Mouse (Mus musculus) midbrain, embryonic 13.5 days (tissue): ENCODE data around the gene AI481877. TPM values are rescaled to one million over a fixed set of nuclear protein-coding genes. Genes with fewer than 3 reads are reported as not detected.

Source experiments
- ATAC-seq: fragments of 200-750 bp; cut with Nextera tagmentation; 2 replicates; pipeline ENCODE4 v1.8.0; 2017; ENCODE audit warnings: mild to moderate bottlenecking, moderate TSS enrichment, moderate library complexity
- H3K27ac ChIP-seq: fragments of 300-500 bp; sonication (generic); 2 replicates; pipeline ENCODE4 v1.5.1; 2015; ENCODE audit warnings: inconsistent platforms, mild to moderate bottlenecking, moderate library complexity
- H3K27me3 ChIP-seq: fragments of 300-500 bp; sonication (generic); 2 replicates; pipeline ENCODE4 v1.6.1; 2015; ENCODE audit warnings: mild to moderate bottlenecking, inconsistent platforms
- H3K36me3 ChIP-seq: fragments of 300-500 bp; sonication (generic); 2 replicates; pipeline ENCODE4 v1.6.1; 2015; ENCODE audit warnings: mild to moderate bottlenecking, inconsistent platforms
- H3K4me1 ChIP-seq: fragments of 300-500 bp; sonication (generic); replicated peaks from 2 replicates; pipeline ENCODE4 v1.6.1; 2015; ENCODE audit warnings: inconsistent platforms
- H3K4me2 ChIP-seq: fragments of 300-500 bp; sonication (generic); replicated peaks from 2 replicates; pipeline ENCODE4 v1.6.1; 2015; ENCODE audit warnings: moderate library complexity, mild to moderate bottlenecking, inconsistent platforms
- H3K4me3 ChIP-seq: fragments of 300-500 bp; sonication (generic); replicated peaks from 2 replicates; pipeline ENCODE4 v1.5.1; 2015; ENCODE audit warnings: mild to moderate bottlenecking, inconsistent platforms
- H3K9ac ChIP-seq: fragments of 300-500 bp; sonication (generic); replicated peaks from 2 replicates; pipeline ENCODE4 v1.6.1; 2015; ENCODE audit warnings: mild to moderate bottlenecking, inconsistent platforms
- H3K9me3 ChIP-seq: fragments of 300-500 bp; sonication (generic); 2 replicates; pipeline ENCODE4 v1.6.1; 2016; ENCODE audit warnings: mild to moderate bottlenecking, inconsistent platforms
- WGBS: fragments of 180-500 bp; shearing (Covaris S2); methylation state at CpG from one replicate; pipeline ENCODE4 v1.1.7; 2015; 5-methylcytosine and 5-hydroxymethylcytosine counted together
- polyA plus RNA-seq: library from polyadenylated mRNA; unstranded; fragments of >200 nt; fragmentation: Nextera tagmentation; extraction: Ambion mirVana; gene quantifications from 2 replicates; pipeline ENCODE4 v1.2.1, GENCODE M21; 2015

Gene AI481877
- polyA plus RNA-seq, 1 experiment from 2014 or later: 0.04 TPM

DNA sequence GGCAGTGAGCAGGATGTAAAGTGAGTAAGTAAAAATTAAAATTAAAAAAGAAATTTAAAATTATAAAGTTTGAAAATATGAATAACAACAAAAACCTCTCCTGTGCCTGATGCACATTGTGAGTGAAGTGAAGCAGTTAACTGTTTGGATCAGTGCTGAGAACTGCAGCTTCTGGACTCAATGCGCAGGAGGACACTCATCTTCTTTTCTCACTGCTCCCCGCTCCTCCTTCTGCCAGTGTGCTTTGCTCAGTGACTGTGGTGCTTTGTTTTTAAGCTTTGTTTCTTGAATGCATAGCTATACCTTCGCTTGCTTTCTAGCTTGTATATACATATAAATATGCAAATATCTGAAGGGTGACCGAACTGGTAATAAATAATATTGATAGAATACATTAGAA lies 30.1 kb downstream of the AI481877 start:
- no peak overlapping the region for H3K4me3 ChIP-seq
- no peaks in the 10 kb centered on the region for H3K27me3 ChIP-seq
- no peaks in the 10 kb centered on the region for H3K36me3 ChIP-seq
- no peaks in the 10 kb centered on the region for H3K9me3 ChIP-seq
- H3K4me1 ChIP-seq: no peaks in the 10 kb centered on the region
- no peak overlapping the region for H3K9ac ChIP-seq
- no peak overlapping the region for H3K4me2 ChIP-seq
- ATAC-seq: no peak
- no peak overlapping the region for H3K27ac ChIP-seq
- WGBS: 85% methylated on average over 4 of the region's 4 CpGs

DNA sequence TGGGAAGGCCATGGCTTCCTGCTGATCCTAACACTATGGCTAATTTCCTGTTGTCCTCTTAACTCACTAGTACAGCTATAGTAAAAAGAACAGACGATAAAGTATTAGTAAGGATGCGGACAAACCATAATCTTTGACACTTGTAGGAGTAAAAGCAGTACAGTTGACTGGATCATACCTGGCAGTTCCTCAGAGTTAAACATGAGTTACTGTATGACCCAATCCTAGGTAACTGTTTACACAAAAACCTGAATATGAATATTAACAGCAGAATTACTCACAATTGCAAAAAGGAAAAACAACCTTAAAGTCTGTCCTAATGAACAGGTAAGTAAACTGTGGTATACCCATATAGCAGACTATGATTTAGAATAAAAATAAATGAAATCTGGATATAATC lies 30.9 kb downstream of the AI481877 start:
- 83% methylated on average over 2 of the region's 2 CpGs for WGBS
- no peak overlapping the region for H3K4me2 ChIP-seq
- no peaks in the 10 kb centered on the region for H3K9me3 ChIP-seq
- H3K9ac ChIP-seq: no peak overlapping the region
- no peaks in the 10 kb centered on the region for H3K4me1 ChIP-seq
- no peak overlapping the region for H3K4me3 ChIP-seq
- H3K36me3 ChIP-seq: no peaks in the 10 kb centered on the region
- no peak overlapping the region for H3K27ac ChIP-seq
- no peak for ATAC-seq
- no peaks in the 10 kb centered on the region for H3K27me3 ChIP-seq

DNA sequence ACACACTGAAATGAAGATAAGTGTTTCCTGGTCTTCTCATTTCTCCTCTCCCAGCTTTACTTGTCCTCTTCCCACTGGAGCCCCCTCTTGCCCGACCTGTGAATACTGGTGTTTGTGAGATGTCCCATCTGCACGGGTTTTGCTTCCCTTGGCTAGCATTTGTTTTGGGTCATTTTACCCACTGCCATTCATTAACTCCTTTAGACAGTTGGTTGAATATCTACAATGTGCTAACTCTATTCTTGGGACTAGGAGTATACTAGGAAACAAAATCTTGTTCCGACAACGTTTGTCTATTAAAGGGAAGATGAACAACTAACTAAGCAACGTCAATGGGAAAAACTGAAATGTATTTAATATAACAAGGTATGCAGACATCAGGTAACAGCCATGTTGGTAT lies 32.1 kb downstream of the AI481877 start:
- Histone ChIP-seq H3K9me3 (no peaks in the 10 kb centered on the region), H3K36me3 (no peaks in the 10 kb centered on the region), H3K4me3 (no peak overlapping the region), H3K27ac (no peak overlapping the region), H3K4me1 (no peaks in the 10 kb centered on the region), H3K9ac (no peak overlapping the region), H3K27me3 (no peaks in the 10 kb centered on the region), H3K4me2 (no peak overlapping the region)
- 83% methylated on average over 5 of the region's 5 CpGs for WGBS
- ATAC-seq: no peak

DNA sequence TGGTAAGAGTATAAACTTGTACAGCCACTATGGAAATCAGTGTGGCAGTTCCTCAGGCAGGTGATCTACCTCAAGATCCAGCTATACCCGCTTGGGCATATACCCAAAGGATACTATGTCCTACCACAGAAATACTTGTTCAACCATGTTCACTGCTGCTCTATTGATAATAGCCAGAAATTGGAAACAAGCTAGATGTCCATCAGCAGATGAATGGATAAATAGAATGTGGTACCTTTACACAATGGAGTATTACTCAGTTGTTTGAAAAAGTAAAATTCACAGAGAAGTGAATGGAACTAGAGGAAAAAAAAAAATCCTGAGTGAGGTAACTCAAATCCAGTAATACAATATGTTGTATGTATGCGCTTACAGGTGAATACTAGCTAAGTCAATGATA lies 34.6 kb downstream of the AI481877 start:
- Histone ChIP-seq H3K9me3 (no peaks in the 10 kb centered on the region), H3K4me3 (no peak overlapping the region), H3K4me1 (no peaks in the 10 kb centered on the region), H3K9ac (no peak overlapping the region), H3K4me2 (no peak overlapping the region), H3K36me3 (no peaks in the 10 kb centered on the region), H3K27me3 (no peaks in the 10 kb centered on the region), H3K27ac (no peak overlapping the region)
- WGBS: 89% methylated on average over 2 of the region's 2 CpGs
- ATAC-seq: no peak

DNA sequence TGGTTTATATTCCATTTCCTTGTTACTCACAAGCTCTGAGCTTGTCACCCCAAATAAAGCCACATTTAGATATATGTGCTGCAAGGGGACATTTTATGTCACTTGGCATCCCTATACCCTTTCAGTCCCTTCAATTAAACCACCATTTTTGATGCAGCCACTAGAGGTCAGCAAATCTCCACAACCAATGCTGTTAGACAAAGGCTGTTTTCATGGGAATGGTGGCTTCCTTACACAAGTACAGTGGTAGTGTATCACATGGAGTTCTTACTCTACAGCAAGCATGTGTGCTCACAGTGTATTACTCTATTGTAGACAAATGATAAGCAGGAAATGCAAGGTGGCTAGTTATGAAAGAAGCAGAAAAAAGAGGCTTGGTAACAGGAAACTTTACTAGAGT lies 42.4 kb downstream of the AI481877 start:
- peak; percentile 96 for ATAC-seq
- Histone ChIP-seq H3K9ac (no peak overlapping the region), H3K4me1 (no peaks in the 10 kb centered on the region), H3K27me3 (no peaks in the 10 kb centered on the region), H3K4me3 (no peak overlapping the region), H3K4me2 (no peak overlapping the region), H3K27ac (no peak overlapping the region), H3K36me3 (no peaks in the 10 kb centered on the region), H3K9me3 (no peaks in the 10 kb centered on the region)

DNA sequence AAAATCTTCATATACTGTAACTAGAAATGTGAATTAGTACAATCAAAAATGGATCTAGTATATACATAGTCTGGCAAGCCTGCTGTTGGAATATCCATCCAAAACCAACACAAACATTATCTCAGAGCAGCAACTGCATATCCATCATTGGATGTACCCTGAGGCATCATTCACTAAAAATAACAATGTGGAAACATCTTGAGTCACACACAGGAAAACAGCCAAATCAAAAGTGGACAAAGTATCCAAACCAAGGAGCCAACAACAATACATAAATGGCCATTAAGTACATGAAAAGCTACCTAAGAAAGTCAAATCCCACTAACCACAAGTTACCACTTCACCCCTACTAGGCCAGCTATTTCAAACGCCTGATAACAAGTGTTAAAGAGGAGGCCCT lies 49.4 kb downstream of the AI481877 start:
- H3K9me3 ChIP-seq: no peaks in the 10 kb centered on the region
- H3K36me3 ChIP-seq: no peaks in the 10 kb centered on the region
- no peak for ATAC-seq
- H3K4me2 ChIP-seq: no peak overlapping the region
- no peaks in the 10 kb centered on the region for H3K4me1 ChIP-seq
- no peak overlapping the region for H3K4me3 ChIP-seq
- no peak overlapping the region for H3K27ac ChIP-seq
- WGBS: 66% methylated on average over 1 of the region's 1 CpGs
- H3K27me3 ChIP-seq: no peaks in the 10 kb centered on the region
- no peak overlapping the region for H3K9ac ChIP-seq

DNA sequence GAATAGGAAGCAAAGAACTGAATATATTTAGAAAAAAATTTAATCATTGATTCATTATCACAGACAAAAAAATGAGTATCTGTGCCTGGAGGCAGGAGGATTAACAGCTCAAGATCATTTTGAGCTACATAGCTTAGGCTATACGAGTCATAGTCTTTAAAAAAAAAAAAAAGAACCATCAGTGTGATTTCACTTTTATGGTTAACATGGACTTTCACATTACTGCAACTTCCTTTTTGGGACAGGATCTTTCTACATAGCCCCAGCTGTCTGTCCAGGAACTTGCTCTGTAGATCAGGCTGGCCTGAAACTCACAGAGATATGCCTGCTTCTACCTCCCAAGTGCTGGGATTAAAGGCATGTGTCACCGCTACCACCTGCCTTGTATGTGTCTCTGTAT lies 55.4 kb downstream of the AI481877 start:
- H3K36me3 ChIP-seq: no peaks in the 10 kb centered on the region
- no peak for ATAC-seq
- no peaks in the 10 kb centered on the region for H3K9me3 ChIP-seq
- 78% methylated on average over 2 of the region's 2 CpGs for WGBS
- H3K4me1 ChIP-seq: no peaks in the 10 kb centered on the region
- H3K27ac ChIP-seq: no peak overlapping the region
- no peak overlapping the region for H3K4me3 ChIP-seq
- H3K9ac ChIP-seq: no peak overlapping the region
- H3K4me2 ChIP-seq: no peak overlapping the region
- no peaks in the 10 kb centered on the region for H3K27me3 ChIP-seq

DNA sequence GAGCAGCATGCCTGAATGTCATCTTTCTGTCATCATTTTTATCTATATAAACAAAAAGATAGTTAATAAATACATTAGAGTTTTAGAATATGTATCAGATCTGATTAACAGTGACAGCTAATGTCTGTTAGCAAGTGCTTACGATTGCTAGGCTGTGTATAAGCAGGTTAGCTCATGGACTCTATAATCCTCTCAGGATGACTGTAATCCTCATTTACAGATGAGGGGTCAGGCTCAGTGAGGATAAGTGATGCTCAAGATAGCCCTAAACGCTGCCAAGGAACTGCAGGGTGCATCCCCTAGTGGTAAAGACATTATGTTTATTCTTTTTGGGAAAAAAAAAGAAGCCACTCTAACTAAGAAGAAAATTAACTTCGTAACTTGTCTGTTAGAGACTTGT lies 69.5 kb downstream of the AI481877 start:
- Histone ChIP-seq H3K36me3 (no peaks in the 10 kb centered on the region), H3K9ac (no peak overlapping the region), H3K27me3 (no peaks in the 10 kb centered on the region), H3K4me3 (no peak overlapping the region), H3K4me1 (no peaks in the 10 kb centered on the region), H3K4me2 (no peak overlapping the region), H3K27ac (no peak overlapping the region), H3K9me3 (no peaks in the 10 kb centered on the region)
- ATAC-seq: no peak
- WGBS: 35% methylated on average over 3 of the region's 3 CpGs

DNA sequence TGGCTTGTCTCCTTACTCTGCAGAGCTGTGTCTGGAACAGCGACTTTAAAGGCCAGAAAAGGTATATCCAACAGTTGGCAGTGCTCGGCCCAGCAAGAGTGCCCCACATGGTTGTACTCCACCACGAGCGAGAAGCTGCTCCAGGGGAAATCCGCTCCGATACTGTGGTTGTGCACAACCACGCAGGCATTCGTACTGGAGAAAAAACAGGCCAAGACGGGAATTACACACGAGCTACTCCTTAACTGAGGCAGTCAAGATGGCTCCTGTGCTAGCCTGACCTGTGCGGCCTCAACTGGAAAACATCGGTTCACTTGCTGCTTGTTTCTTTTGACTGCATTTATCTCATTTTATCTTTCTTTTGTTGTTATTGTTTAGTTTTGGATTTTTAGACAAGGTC lies 76.3 kb downstream of the AI481877 start:
- no peak for ATAC-seq
- 72% methylated on average over 12 of the region's 12 CpGs for WGBS
- H3K36me3 ChIP-seq: no peaks in the 10 kb centered on the region
- H3K4me3 ChIP-seq: no peak overlapping the region
- H3K27ac ChIP-seq: no peak overlapping the region
- H3K4me2 ChIP-seq: no peak overlapping the region
- no peaks in the 10 kb centered on the region for H3K9me3 ChIP-seq
- no peak overlapping the region for H3K9ac ChIP-seq
- H3K4me1 ChIP-seq: no peaks in the 10 kb centered on the region
- H3K27me3 ChIP-seq: no peaks in the 10 kb centered on the region

DNA sequence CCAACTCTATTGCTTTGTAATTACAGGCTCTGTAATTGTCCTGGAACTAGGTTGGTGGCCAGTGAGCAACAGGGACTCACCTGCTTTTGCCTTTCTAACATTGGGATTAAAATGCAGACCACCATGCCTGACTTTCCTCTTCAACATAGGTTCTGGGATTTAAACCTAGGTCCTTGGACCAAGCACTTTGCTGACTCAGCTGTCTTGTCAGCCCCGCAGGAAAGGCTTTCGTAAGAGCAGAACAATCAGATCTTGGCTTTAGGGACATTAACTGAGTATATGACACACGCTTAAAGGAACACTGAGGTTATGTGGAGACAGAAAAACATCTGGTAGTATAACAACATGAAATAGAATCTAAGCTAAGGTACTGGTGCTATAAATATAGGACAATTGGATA lies 80.9 kb downstream of the AI481877 start:
- WGBS: 90% methylated on average over 3 of the region's 3 CpGs
- H3K9ac ChIP-seq: no peak overlapping the region
- H3K27ac ChIP-seq: no peak overlapping the region
- H3K4me3 ChIP-seq: no peak overlapping the region
- no peaks in the 10 kb centered on the region for H3K4me1 ChIP-seq
- no peaks in the 10 kb centered on the region for H3K27me3 ChIP-seq
- no peak overlapping the region for H3K4me2 ChIP-seq
- H3K9me3 ChIP-seq: no peaks in the 10 kb centered on the region
- H3K36me3 ChIP-seq: no peaks in the 10 kb centered on the region
- no peak for ATAC-seq

DNA sequence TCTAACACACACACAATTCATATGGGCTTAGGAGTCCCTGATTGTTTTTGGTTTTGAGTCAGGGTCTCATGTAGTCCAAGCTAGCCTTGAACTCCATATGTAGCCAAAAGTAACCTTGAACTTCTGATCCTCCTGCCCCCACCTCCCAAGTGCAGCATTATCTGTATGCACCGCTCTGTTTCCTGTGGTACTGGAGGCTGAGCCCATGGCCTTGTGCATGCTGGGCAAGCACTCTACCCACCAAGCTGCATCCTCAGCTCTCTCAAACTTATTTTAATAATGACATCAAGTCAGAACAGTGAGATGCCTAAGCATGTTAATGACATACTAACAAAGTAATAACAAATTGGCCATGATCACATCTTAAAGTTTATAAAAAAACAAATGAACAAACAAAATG lies 87.7 kb downstream of the AI481877 start:
- Histone ChIP-seq H3K27ac (no peak overlapping the region), H3K27me3 (no peaks in the 10 kb centered on the region), H3K9me3 (no peaks in the 10 kb centered on the region), H3K36me3 (no peaks in the 10 kb centered on the region), H3K4me1 (no peaks in the 10 kb centered on the region; the same call in 1 of the 2 replicates), H3K9ac (no peak overlapping the region), H3K4me3 (no peak overlapping the region), H3K4me2 (no peak overlapping the region)
- WGBS: 94% methylated on average over 1 of the region's 1 CpGs
- no peak for ATAC-seq

DNA sequence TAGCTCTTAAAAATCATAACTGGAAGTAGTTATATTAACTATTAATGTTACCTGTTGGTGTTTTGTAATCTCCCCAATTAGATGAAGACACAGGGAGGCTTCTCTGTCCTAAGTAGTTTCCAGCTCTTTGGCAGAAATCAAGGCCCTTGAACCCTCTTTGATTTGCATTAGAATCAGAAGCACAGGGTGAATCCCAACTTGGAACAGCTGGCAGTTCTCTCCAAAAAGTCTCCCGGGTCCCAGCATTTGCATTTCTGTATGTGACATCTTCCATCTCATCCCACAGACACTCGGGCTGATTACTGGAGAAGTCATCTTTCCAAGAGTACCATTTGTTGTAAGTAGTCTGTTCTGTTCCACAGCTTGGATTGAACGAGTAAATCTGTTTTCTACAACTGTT lies 91.6 kb downstream of the AI481877 start:
- Histone ChIP-seq H3K27me3 (no peaks in the 10 kb centered on the region), H3K4me1 (no peaks in the 10 kb centered on the region; the same call in 1 of the 2 replicates), H3K4me2 (no peak overlapping the region), H3K27ac (no peak overlapping the region), H3K9ac (no peak overlapping the region), H3K36me3 (peaks cover 7% of the 10 kb centered on the region), H3K4me3 (no peak overlapping the region), H3K9me3 (no peaks in the 10 kb centered on the region)
- no peak for ATAC-seq
- 32% methylated on average over 3 of the region's 3 CpGs for WGBS

DNA sequence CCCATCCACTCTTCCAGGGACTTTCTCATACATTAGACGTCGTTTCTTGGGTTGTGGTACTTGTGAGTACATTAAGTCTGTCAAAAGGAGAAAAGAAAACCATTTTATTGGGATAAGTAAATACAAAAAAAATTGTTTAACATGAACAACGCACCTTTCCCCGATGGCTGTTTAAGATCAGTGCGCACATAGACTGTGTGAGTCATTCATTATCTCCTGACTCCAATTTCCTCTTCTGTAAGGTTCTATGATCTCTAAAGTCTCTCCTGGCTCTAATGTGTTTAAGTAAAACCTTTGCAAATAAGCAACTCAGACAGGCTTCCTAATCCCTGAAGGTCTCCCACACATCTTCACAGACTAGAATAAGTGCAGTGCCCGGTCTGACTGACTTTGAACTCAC lies 94.9 kb downstream of the AI481877 start:
- ATAC-seq: no peak
- WGBS: 87% methylated on average over 6 of the region's 6 CpGs
- no peak overlapping the region for H3K9ac ChIP-seq
- H3K4me2 ChIP-seq: no peak overlapping the region
- peaks cover 25% of the 10 kb centered on the region for H3K36me3 ChIP-seq
- H3K27me3 ChIP-seq: no peaks in the 10 kb centered on the region
- no peaks in the 10 kb centered on the region for H3K9me3 ChIP-seq
- H3K4me1 ChIP-seq: no peaks in the 10 kb centered on the region; the same call in 1 of the 2 replicates
- no peak overlapping the region for H3K4me3 ChIP-seq
- no peak overlapping the region for H3K27ac ChIP-seq
